Mouse (Mus musculus) lung, postnatal 0 days (tissue): ENCODE measurements around the gene Sbno2. TPM values are rescaled to one million over a fixed set of nuclear protein-coding genes. Genes with fewer than 3 reads are reported as not detected.
A peak's percentile ranks its signal among the peaks of the same experiment; 100 is the strongest.

Source experiments
- ATAC-seq: fragments of 200-750 bp; cut with Nextera tagmentation; 2 replicates; pipeline ENCODE4 v1.8.0; 2017; ENCODE audit warnings: moderate library complexity
- DNase-seq: peaks from one replicate; pipeline ENCODE4 v3.0.0-alpha.2; 2016; ENCODE audit warnings: low spot score
- H3K27ac ChIP-seq: fragments of 300-500 bp; sonication (generic); 2 replicates; pipeline ENCODE4 v1.5.1; 2014; ENCODE audit warnings: antibody characterized with exemption, mild to moderate bottlenecking, low read length, mixed read lengths
- H3K27me3 ChIP-seq: fragments of 300-500 bp; sonication (generic); replicated peaks from 2 replicates; pipeline ENCODE4 v1.6.1; 2014; ENCODE audit warnings: low read length, mixed read lengths; ENCODE audit not compliant: insufficient read depth
- H3K36me3 ChIP-seq: fragments of 300-500 bp; sonication (generic); 2 replicates; pipeline ENCODE4 v1.6.1; 2014; ENCODE audit warnings: low read length, mixed read lengths; ENCODE audit not compliant: insufficient read depth
- H3K4me1 ChIP-seq: fragments of 300-500 bp; sonication (generic); 2 replicates; pipeline ENCODE4 v1.6.1; 2014; ENCODE audit warnings: antibody characterized with exemption, low read depth, low read length, mixed read lengths; ENCODE audit not compliant: insufficient read depth
- H3K4me2 ChIP-seq: fragments of 300-500 bp; sonication (generic); replicated peaks from 2 replicates; pipeline ENCODE4 v1.6.1; 2014; ENCODE audit warnings: low read depth, mild to moderate bottlenecking, low read length, moderate library complexity, mixed read lengths
- H3K4me3 ChIP-seq: fragments of 300-500 bp; sonication (generic); 2 replicates; pipeline ENCODE4 v1.5.1; 2014; ENCODE audit warnings: low read depth, low read length
- H3K9ac ChIP-seq: fragments of 300-500 bp; sonication (generic); replicated peaks from 2 replicates; pipeline ENCODE4 v1.6.1; 2014; ENCODE audit warnings: low read depth, mild to moderate bottlenecking
- H3K9me3 ChIP-seq: fragments of 300-500 bp; sonication (generic); 2 replicates; pipeline ENCODE4 v1.6.1; 2016; ENCODE audit warnings: low read length, mixed read lengths
- CTCF ChIP-seq: IDR thresholded peaks from 2 replicates; pipeline ENCODE4 v1.5.1; 2016; ENCODE audit warnings: antibody characterized with exemption, mild to moderate bottlenecking
- EP300 ChIP-seq: IDR thresholded peaks from 2 replicates; pipeline ENCODE4 v1.6.1; 2016; ENCODE audit warnings: antibody characterized with exemption, mild to moderate bottlenecking, control low read depth
- WGBS: fragments of 180-500 bp; shearing (Covaris S2); extraction: QIAGEN DNeasy Blood & Tissue Kit; methylation state at CpG from one replicate; pipeline ENCODE4 v1.1.7; 2014; 5-methylcytosine and 5-hydroxymethylcytosine counted together
- polyA plus RNA-seq: library from polyadenylated mRNA; unstranded; fragments of >200 nt; fragmentation: Nextera tagmentation; extraction: Ambion mirVana; gene quantifications from 2 replicates; pipeline ENCODE4 v1.2.1, GENCODE M21; 2015

The Sbno2 gene
- polyA plus RNA-seq, 1 experiment from 2014 or later: 17.5 TPM

GRCm38 (mm10) chr10:80129846-80130245, 24.5 kb upstream of the Sbno2 start:
- TF ChIP-seq CTCF: no peak
- TF ChIP-seq EP300: no peak
- DNase-seq (no peak), ATAC-seq (no peak)
- Histone ChIP-seq H3K27ac (no peak overlapping the region), H3K9me3 (no peaks in the 10 kb centered on the region), H3K9ac (no peak overlapping the region), H3K4me1 (no peaks in the 10 kb centered on the region), H3K27me3 (no peaks in the 10 kb centered on the region), H3K4me2 (no peak overlapping the region), H3K4me3 (no peak overlapping the region), H3K36me3 (peaks cover 28% of the 10 kb centered on the region)
- 89% methylated on average over 9 of the region's 9 CpGs for WGBS

- Histone ChIP-seq H3K27me3 (no peaks in the 10 kb centered on the region), H3K9me3 (no peaks in the 10 kb centered on the region), H3K36me3 (peaks cover 28% of the 10 kb centered on the region), H3K9ac (no peak overlapping the region), H3K27ac (no peak overlapping the region), H3K4me2 (no peak overlapping the region), H3K4me1 (no peaks in the 10 kb centered on the region), H3K4me3 (no peak overlapping the region)
- WGBS: 79% methylated on average over 7 of the region's 8 CpGs
- TF ChIP-seq EP300 (no peak), CTCF (no peak)
- DNase-seq: no peak
- ATAC-seq: no peak
Measured at GRCm38 (mm10) chr10:80127920-80128319, 22.5 kb upstream of the Sbno2 start.

GRCm38 (mm10) chr10:80123932-80124562, 18.7 kb upstream of the Sbno2 start:
- Histone ChIP-seq H3K27ac (no peak overlapping the region), H3K9me3 (no peaks in the 10 kb centered on the region), H3K4me2 (no peak overlapping the region), H3K36me3 (peaks cover 33% of the 10 kb centered on the region; the same call in 1 of the 2 replicates), H3K9ac (no peak overlapping the region), H3K4me1 (peaks cover 2% of the 10 kb centered on the region; the same call in 1 of the 2 replicates), H3K27me3 (no peaks in the 10 kb centered on the region), H3K4me3 (no peak overlapping the region)
- ATAC-seq (no peak), DNase-seq (no peak)
- no peak for TF ChIP-seq EP300
- no peak for TF ChIP-seq CTCF
- WGBS: 86% methylated on average over 9 of the region's 9 CpGs

- no peak overlapping the region for H3K4me2 ChIP-seq
- H3K36me3 ChIP-seq: 0 out of 2 replicates have a peak, but pooled peaks cover 10% of the 10 kb centered on the region
- TF ChIP-seq EP300: no peak
- TF ChIP-seq CTCF: no peak
- H3K9me3 ChIP-seq: no peaks in the 10 kb centered on the region
- no peak overlapping the region for H3K9ac ChIP-seq
- peaks cover 10% of the 10 kb centered on the region; the same call in 1 of the 2 replicates for H3K4me1 ChIP-seq
- no peaks in the 10 kb centered on the region for H3K27me3 ChIP-seq
- no peak overlapping the region for H3K27ac ChIP-seq
- ATAC-seq (no peak), DNase-seq (no peak)
- WGBS: 69% methylated on average over 2 of the region's 2 CpGs
- no peak overlapping the region for H3K4me3 ChIP-seq
Measured at GRCm38 (mm10) chr10:80121639-80122038, 16.3 kb upstream of the Sbno2 start.

GRCm38 (mm10) chr10:80120146-80120545, 14.8 kb upstream of the Sbno2 start:
- H3K27ac ChIP-seq: no peak overlapping the region
- 38% methylated on average over 2 of the region's 2 CpGs for WGBS
- ATAC-seq: no peak
- no peak overlapping the region for H3K4me3 ChIP-seq
- no peaks in the 10 kb centered on the region for H3K9me3 ChIP-seq
- H3K4me2 ChIP-seq: no peak overlapping the region
- H3K36me3 ChIP-seq: 0 out of 2 replicates have a peak, but pooled peaks cover 5% of the 10 kb centered on the region
- TF ChIP-seq EP300 (no peak), CTCF (no peak)
- H3K4me1 ChIP-seq: peaks cover 10% of the 10 kb centered on the region; the same call in 1 of the 2 replicates
- no peak for DNase-seq
- no peak overlapping the region for H3K9ac ChIP-seq
- no peaks in the 10 kb centered on the region for H3K27me3 ChIP-seq

GRCm38 (mm10) chr10:80118552-80118951, 13.2 kb upstream of the Sbno2 start:
- Histone ChIP-seq H3K36me3 (0 out of 2 replicates have a peak, but pooled peaks cover 5% of the 10 kb centered on the region), H3K4me3 (peak overlapping the region; percentile 1; the same call in 1 of the 2 replicates), H3K4me1 (peaks cover 10% of the 10 kb centered on the region; the same call in 1 of the 2 replicates), H3K27me3 (no peaks in the 10 kb centered on the region), H3K27ac (no peak overlapping the region), H3K4me2 (no peak overlapping the region; the same call in 1 of the 2 replicates), H3K9me3 (no peaks in the 10 kb centered on the region), H3K9ac (0 out of 2 replicates have a peak overlapping the region, but pooled peaks have one; percentile 92)
- ATAC-seq: no peak
- 56% methylated on average over 6 of the region's 6 CpGs for WGBS
- no peak for DNase-seq
- TF ChIP-seq EP300 (no peak), CTCF (no peak)
